Mouse (Mus musculus): Measurements from ENCODE around the gene Supv3l1. TPM values are rescaled to one million over a fixed set of nuclear protein-coding genes. Genes with fewer than 3 reads are reported as not detected.
A peak's percentile ranks its signal among the peaks of the same experiment; 100 is the strongest.

Supv3l1 gene
- polyA plus RNA-seq, 1 experiment, result 30.6 TPM

- no peak overlapping the region for H3ac ChIP-seq (ENCODE audit: control insufficient read depth, insufficient read length)
- H3K4me3 ChIP-seq, result no peak overlapping the region
- H3K27me3 ChIP-seq (ENCODE audit: control insufficient read depth, insufficient read depth, insufficient read length), result peaks cover 21% of the 10 kb centered on the region
- H3K79me2 ChIP-seq (ENCODE audit: control insufficient read depth, insufficient read depth), result no peaks in the 10 kb centered on the region
- TF ChIP-seq E2F4 (IDR thresholded peaks at IDR 0.05; ENCODE audit: insufficient read depth) (no peak), TCF12 (IDR thresholded peaks at IDR 0.05; ENCODE audit: insufficient read depth, poor library complexity, severe bottlenecking) (no peak), MAX (IDR thresholded peaks at IDR 0.05; ENCODE audit: low read depth) (no peak), MYOG (IDR thresholded peaks at IDR 0.05; ENCODE audit: control insufficient read depth in 1 of 3, insufficient read depth in 1 of 3, insufficient read length in 2 of 3, low read depth in 2 of 3) (no peak), TCF3 (IDR thresholded peaks at IDR 0.05; ENCODE audit: insufficient read length, low read depth) (no peak), MYOD1 (IDR thresholded peaks at IDR 0.05; ENCODE audit: control insufficient read depth in 1 of 3, insufficient read length in 2 of 3, low read depth in 2 of 3) (no peak), REST (IDR thresholded peaks at IDR 0.05; ENCODE audit: insufficient read depth, insufficient read length) (no peak), POLR2AphosphoS2 (IDR thresholded peaks at IDR 0.05; ENCODE audit: insufficient read length, low read depth) (no peak), CEBPB (IDR thresholded peaks at IDR 0.05; ENCODE audit: insufficient read depth, poor library complexity, severe bottlenecking) (no peak), USF1 (IDR thresholded peaks at IDR 0.05; ENCODE audit: low read depth) (no peak), SRF (IDR thresholded peaks at IDR 0.05; ENCODE audit: control insufficient read depth, insufficient read length, low read depth) (no peak), POLR2A (IDR thresholded peaks at IDR 0.05; ENCODE audit: insufficient read length, low read depth) (no peak)
- H3K4me2 ChIP-seq (ENCODE audit: low read depth), result no peak overlapping the region
- H3K36me3 ChIP-seq (ENCODE audit: control insufficient read depth, insufficient read depth), result no peaks in the 10 kb centered on the region
Measured at GRCm38 (mm10) chr10:62412906-62413605, 36.5 kb downstream of the Supv3l1 start.

GRCm38 (mm10) chr10:62411431-62412410, 37.8 kb downstream of the Supv3l1 start:
- Histone ChIP-seq H3ac (ENCODE audit: control insufficient read depth, insufficient read length) (no peak overlapping the region), H3K4me3 (no peak overlapping the region), H3K27me3 (ENCODE audit: control insufficient read depth, insufficient read depth, insufficient read length) (peaks cover 30% of the 10 kb centered on the region), H3K4me2 (ENCODE audit: low read depth) (no peak overlapping the region), H3K79me2 (ENCODE audit: control insufficient read depth, insufficient read depth) (no peaks in the 10 kb centered on the region), H3K36me3 (ENCODE audit: control insufficient read depth, insufficient read depth) (no peaks in the 10 kb centered on the region)
- peak; percentile 63 for TF ChIP-seq REST (IDR thresholded peaks at IDR 0.05; ENCODE audit: insufficient read depth, insufficient read length)
- no peak for TF ChIP-seq POLR2AphosphoS2 (IDR thresholded peaks at IDR 0.05; ENCODE audit: insufficient read length, low read depth)

- Histone ChIP-seq H3K36me3 (ENCODE audit: control insufficient read depth, insufficient read depth) (no peaks in the 10 kb centered on the region), H3ac (ENCODE audit: control insufficient read depth, insufficient read length) (no peak overlapping the region), H3K4me2 (ENCODE audit: low read depth) (no peak overlapping the region), H3K27me3 (ENCODE audit: control insufficient read depth, insufficient read depth, insufficient read length) (peaks cover 34% of the 10 kb centered on the region), H3K4me3 (no peak overlapping the region), H3K79me2 (ENCODE audit: control insufficient read depth, insufficient read depth) (no peaks in the 10 kb centered on the region)
- TF ChIP-seq E2F4 (IDR thresholded peaks at IDR 0.05; ENCODE audit: insufficient read depth), result no peak
- TF ChIP-seq MYOD1 (IDR thresholded peaks at IDR 0.05; ENCODE audit: control insufficient read depth in 1 of 3, insufficient read length in 2 of 3, low read depth in 2 of 3), result no peak
- no peak for TF ChIP-seq POLR2AphosphoS2 (IDR thresholded peaks at IDR 0.05; ENCODE audit: insufficient read length, low read depth)
- TF ChIP-seq POLR2A (IDR thresholded peaks at IDR 0.05; ENCODE audit: insufficient read length, low read depth), result no peak
- no peak for TF ChIP-seq CEBPB (IDR thresholded peaks at IDR 0.05; ENCODE audit: insufficient read depth, poor library complexity, severe bottlenecking)
- TF ChIP-seq MAX (IDR thresholded peaks at IDR 0.05; ENCODE audit: low read depth), result no peak
- no peak for TF ChIP-seq TCF12 (IDR thresholded peaks at IDR 0.05; ENCODE audit: insufficient read depth, poor library complexity, severe bottlenecking)
- TF ChIP-seq SRF (IDR thresholded peaks at IDR 0.05; ENCODE audit: control insufficient read depth, insufficient read length, low read depth), result no peak
- no peak for TF ChIP-seq MYOG (IDR thresholded peaks at IDR 0.05; ENCODE audit: control insufficient read depth in 1 of 3, insufficient read depth in 1 of 3, insufficient read length in 2 of 3, low read depth in 2 of 3)
- TF ChIP-seq TCF3 (IDR thresholded peaks at IDR 0.05; ENCODE audit: insufficient read length, low read depth), result no peak
Measured at GRCm38 (mm10) chr10:62410943-62411342, 38.6 kb downstream of the Supv3l1 start.

- Histone ChIP-seq H3K4me2 (ENCODE audit: low read depth) (peak overlapping the region; percentile 66), H3K4me3 (no peak overlapping the region), H3K27me3 (ENCODE audit: control insufficient read depth, insufficient read depth, insufficient read length) (peaks cover 37% of the 10 kb centered on the region)
Measured at GRCm38 (mm10) chr10:62404901-62405300, 44.6 kb downstream of the Supv3l1 start.

More at GRCm38 (mm10) chr10:62404901-62405300, 44.6 kb downstream of the Supv3l1 start:
- Histone ChIP-seq H3K79me2 (ENCODE audit: control insufficient read depth, insufficient read depth) (no peaks in the 10 kb centered on the region), H3K36me3 (ENCODE audit: control insufficient read depth, insufficient read depth) (no peaks in the 10 kb centered on the region), H3ac (ENCODE audit: control insufficient read depth, insufficient read length) (no peak overlapping the region)
- TF ChIP-seq TCF12 (IDR thresholded peaks at IDR 0.05; ENCODE audit: insufficient read depth, poor library complexity, severe bottlenecking), result no peak
- TF ChIP-seq E2F4 (IDR thresholded peaks at IDR 0.05; ENCODE audit: insufficient read depth), result no peak
- TF ChIP-seq CEBPB (IDR thresholded peaks at IDR 0.05; ENCODE audit: insufficient read depth, poor library complexity, severe bottlenecking), result no peak
- TF ChIP-seq SRF (IDR thresholded peaks at IDR 0.05; ENCODE audit: control insufficient read depth, insufficient read length, low read depth), result no peak
- TF ChIP-seq MYOG (IDR thresholded peaks at IDR 0.05; ENCODE audit: control insufficient read depth in 1 of 3, insufficient read depth in 1 of 3, insufficient read length in 2 of 3, low read depth in 2 of 3), result peak in 2 of 3 experiments; percentile 77 to 81
- no peak for TF ChIP-seq REST (IDR thresholded peaks at IDR 0.05; ENCODE audit: insufficient read depth, insufficient read length)
- TF ChIP-seq POLR2A (IDR thresholded peaks at IDR 0.05; ENCODE audit: insufficient read length, low read depth), result no peak
- no peak for TF ChIP-seq POLR2AphosphoS2 (IDR thresholded peaks at IDR 0.05; ENCODE audit: insufficient read length, low read depth)
- TF ChIP-seq USF1 (IDR thresholded peaks at IDR 0.05; ENCODE audit: low read depth), result no peak
- no peak for TF ChIP-seq TCF3 (IDR thresholded peaks at IDR 0.05; ENCODE audit: insufficient read length, low read depth)
- TF ChIP-seq MYOD1 (IDR thresholded peaks at IDR 0.05; ENCODE audit: control insufficient read depth in 1 of 3, insufficient read length in 2 of 3, low read depth in 2 of 3), result peak in 2 of 3 experiments; percentile 62 to 80

All from myocyte (in vitro differentiated cells).